Mouse (Mus musculus): ENCODE data around the gene Ccdc70. TPM values are rescaled to one million over a fixed set of nuclear protein-coding genes. Genes with fewer than 3 reads are reported as not detected.

Ccdc70 gene
- total and polyA plus RNA-seq, 3 experiments, result not detected

DNA sequence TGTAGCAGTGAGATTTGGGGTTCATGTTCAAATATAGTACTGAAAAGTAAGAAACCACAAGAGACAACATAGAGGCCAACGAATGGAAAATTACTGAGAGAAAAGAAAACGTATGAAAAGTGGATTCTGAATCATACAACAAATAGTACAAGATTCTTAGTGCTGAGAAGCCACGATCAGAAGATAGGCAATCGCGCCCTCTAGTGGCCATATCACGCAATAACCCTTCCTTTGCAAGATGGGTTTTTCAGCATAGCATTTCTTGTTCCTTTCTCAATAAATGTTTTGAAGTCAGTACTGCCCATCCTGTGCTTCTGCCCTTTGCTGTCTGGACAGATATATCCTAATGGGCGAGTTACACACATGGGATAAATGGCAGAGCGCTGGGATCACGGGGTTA lies 14.3 kb upstream of the Ccdc70 start:
- Histone ChIP-seq H3K27ac (ENCODE audit: control insufficient read depth, low read depth, low read length) (no peak overlapping the region), H3K9ac (ENCODE audit: control insufficient read depth, low read depth, low read length, poor library complexity, severe bottlenecking) (no peak overlapping the region), H3K36me3 (ENCODE audit: control insufficient read depth in 1 of 2, insufficient read depth in 2 of 2, low read length in 2 of 2) (no peaks in the 10 kb centered on the region), H3K9me3 (replicated peaks; ENCODE audit: insufficient read depth, low read length) (no peaks in the 10 kb centered on the region), H3K4me3 (ENCODE audit: control insufficient read depth in 1 of 2, insufficient read depth in 1 of 2, low read depth in 2 of 2, low read length in 2 of 2) (no peak overlapping the region), H3K79me2 (ENCODE audit: control insufficient read depth, insufficient read depth, low read length, poor library complexity) (no peaks in the 10 kb centered on the region), H3K27me3 (ENCODE audit: control insufficient read depth in 1 of 2, insufficient read depth in 2 of 2, low read length in 2 of 2) (no peaks in the 10 kb centered on the region), H3K4me1 (ENCODE audit: control insufficient read depth in 1 of 2, insufficient read depth in 2 of 2, low read length in 2 of 2) (no peaks in the 10 kb centered on the region)
- DNase-seq (ENCODE audit: low read depth, low spot score), result peak; percentile 71
- TF ChIP-seq ZC3H11A (IDR thresholded peaks at IDR 0.05; ENCODE audit: low read depth, low read length) (peak; percentile 69), E2F4 (IDR thresholded peaks at IDR 0.05; ENCODE audit: borderline replicate concordance, low read depth, low read length) (no peak), RAD21 (IDR thresholded peaks at IDR 0.05; ENCODE audit: low read depth, low read length) (peak; percentile 80), ZKSCAN1 (IDR thresholded peaks at IDR 0.05; ENCODE audit: low read depth, low read length) (no peak), SMC3 (IDR thresholded peaks at IDR 0.05; ENCODE audit: low read depth, low read length) (peak; percentile 77), GATA1 (IDR thresholded peaks at IDR 0.05; ENCODE audit: low read depth, low read length) (0 out of 2 replicates have a peak, but pooled peaks have one; percentile 3), CTCF (IDR thresholded peaks at IDR 0.05 in 2 of 3, conservative IDR thresholded peaks at IDR 0.05 in 1 of 3; ENCODE audit: control insufficient read depth in 1 of 3, insufficient read depth in 1 of 3, low read depth in 2 of 3, low read length in 3 of 3, poor library complexity in 1 of 3, severe bottlenecking in 1 of 3) (peak; percentile 78 to 86 (median 85)), TBP (IDR thresholded peaks at IDR 0.05; ENCODE audit: low read depth, low read length) (no peak), MAZ (IDR thresholded peaks at IDR 0.05; ENCODE audit: low read depth, low read length) (no peak), JUND (IDR thresholded peaks at IDR 0.05; ENCODE audit: low read depth, low read length) (0 out of 2 replicates have a peak, but pooled peaks have one; percentile 28)

GRCm38 (mm10) chr8:21956336-21956735 lies 13.2 kb upstream of the Ccdc70 start:
- Histone ChIP-seq H3K9me3 (replicated peaks; ENCODE audit: insufficient read depth, low read length) (no peaks in the 10 kb centered on the region), H3K27ac (ENCODE audit: control insufficient read depth, low read depth, low read length) (no peak overlapping the region), H3K79me2 (ENCODE audit: control insufficient read depth, insufficient read depth, low read length, poor library complexity) (no peaks in the 10 kb centered on the region), H3K27me3 (ENCODE audit: control insufficient read depth in 1 of 2, insufficient read depth in 2 of 2, low read length in 2 of 2) (no peaks in the 10 kb centered on the region), H3K9ac (ENCODE audit: control insufficient read depth, low read depth, low read length, poor library complexity, severe bottlenecking) (no peak overlapping the region), H3K4me3 (ENCODE audit: control insufficient read depth in 1 of 2, insufficient read depth in 1 of 2, low read depth in 2 of 2, low read length in 2 of 2) (no peak overlapping the region), H3K4me1 (ENCODE audit: control insufficient read depth in 1 of 2, insufficient read depth in 2 of 2, low read length in 2 of 2) (no peaks in the 10 kb centered on the region), H3K36me3 (ENCODE audit: control insufficient read depth in 1 of 2, insufficient read depth in 2 of 2, low read length in 2 of 2) (no peaks in the 10 kb centered on the region)
- TF ChIP-seq USF1 (IDR thresholded peaks at IDR 0.05; ENCODE audit: low read depth, low read length) (no peak), HCFC1 (IDR thresholded peaks at IDR 0.05; ENCODE audit: low read depth, low read length) (no peak), EP300 (IDR thresholded peaks at IDR 0.05; ENCODE audit: low read depth in 1 of 2, low read length in 2 of 2) (no peak), RCOR1 (IDR thresholded peaks at IDR 0.05; ENCODE audit: low read depth, low read length) (no peak), TBP (IDR thresholded peaks at IDR 0.05; ENCODE audit: low read depth, low read length) (no peak), MAFK (IDR thresholded peaks at IDR 0.05; ENCODE audit: borderline replicate concordance, low read depth, low read length) (no peak), TCF12 (IDR thresholded peaks at IDR 0.05; ENCODE audit: low read depth, low read length) (no peak), POLR2AphosphoS5 (IDR thresholded peaks at IDR 0.05; ENCODE audit: borderline replicate concordance, low read depth, low read length) (no peak), NRF1 (IDR thresholded peaks at IDR 0.05; ENCODE audit: insufficient read depth, low read depth, low read length, poor library complexity, severe bottlenecking) (no peak), NELFE (IDR thresholded peaks at IDR 0.05; ENCODE audit: low read depth, low read length) (no peak), MEF2A (IDR thresholded peaks at IDR 0.05; ENCODE audit: extremely low read depth, insufficient replicate concordance, low read depth, low read length, poor library complexity, severe bottlenecking) (no peak), E2F4 (IDR thresholded peaks at IDR 0.05; ENCODE audit: borderline replicate concordance, low read depth, low read length) (no peak), ZNF384 (IDR thresholded peaks at IDR 0.05; ENCODE audit: low read depth, low read length) (no peak), ZKSCAN1 (IDR thresholded peaks at IDR 0.05; ENCODE audit: low read depth, low read length) (no peak), ZMIZ1 (IDR thresholded peaks at IDR 0.05; ENCODE audit: low read depth, low read length) (no peak), ZC3H11A (IDR thresholded peaks at IDR 0.05; ENCODE audit: low read depth, low read length) (no peak), MYB (IDR thresholded peaks at IDR 0.05; ENCODE audit: low read depth, low read length) (no peak), CHD2 (IDR thresholded peaks at IDR 0.05; ENCODE audit: low read length) (no peak)
- no peak for DNase-seq (ENCODE audit: low read depth, low spot score)

Data from MEL (cell line).